Mouse (Mus musculus): ENCODE measurements around the gene Mettl1.

DNA sequence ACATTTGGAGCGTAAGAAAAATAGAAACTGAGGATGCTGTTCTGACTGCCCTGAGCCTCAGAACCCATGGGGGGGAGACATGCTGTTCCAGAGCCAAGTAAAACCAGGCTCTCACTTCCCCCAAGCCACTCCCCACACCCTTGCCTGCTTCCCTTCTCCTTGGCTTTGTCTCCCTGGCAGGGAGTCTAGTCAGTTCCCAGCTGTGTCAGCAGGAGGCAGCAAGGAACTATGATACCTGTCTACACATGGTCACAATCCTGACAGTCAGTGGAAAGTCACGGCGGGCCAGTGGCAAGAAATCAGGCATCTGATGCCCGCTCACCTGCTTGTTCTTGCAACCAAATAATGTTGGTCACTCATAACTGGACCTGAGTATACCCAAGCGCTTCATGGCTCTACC, 24.7 kb upstream of the Mettl1 start:
- peak; percentile 29; the same call in 1 of the 2 replicates for TF ChIP-seq CTCF (IDR thresholded peaks at IDR 0.05; ENCODE audit: low read depth)
- TF ChIP-seq EP300 (IDR thresholded peaks at IDR 0.05; ENCODE audit: low read depth), result no peak
